Mouse (Mus musculus): Measurements from ENCODE around the gene Mlec.

Gene Mlec

DNA sequence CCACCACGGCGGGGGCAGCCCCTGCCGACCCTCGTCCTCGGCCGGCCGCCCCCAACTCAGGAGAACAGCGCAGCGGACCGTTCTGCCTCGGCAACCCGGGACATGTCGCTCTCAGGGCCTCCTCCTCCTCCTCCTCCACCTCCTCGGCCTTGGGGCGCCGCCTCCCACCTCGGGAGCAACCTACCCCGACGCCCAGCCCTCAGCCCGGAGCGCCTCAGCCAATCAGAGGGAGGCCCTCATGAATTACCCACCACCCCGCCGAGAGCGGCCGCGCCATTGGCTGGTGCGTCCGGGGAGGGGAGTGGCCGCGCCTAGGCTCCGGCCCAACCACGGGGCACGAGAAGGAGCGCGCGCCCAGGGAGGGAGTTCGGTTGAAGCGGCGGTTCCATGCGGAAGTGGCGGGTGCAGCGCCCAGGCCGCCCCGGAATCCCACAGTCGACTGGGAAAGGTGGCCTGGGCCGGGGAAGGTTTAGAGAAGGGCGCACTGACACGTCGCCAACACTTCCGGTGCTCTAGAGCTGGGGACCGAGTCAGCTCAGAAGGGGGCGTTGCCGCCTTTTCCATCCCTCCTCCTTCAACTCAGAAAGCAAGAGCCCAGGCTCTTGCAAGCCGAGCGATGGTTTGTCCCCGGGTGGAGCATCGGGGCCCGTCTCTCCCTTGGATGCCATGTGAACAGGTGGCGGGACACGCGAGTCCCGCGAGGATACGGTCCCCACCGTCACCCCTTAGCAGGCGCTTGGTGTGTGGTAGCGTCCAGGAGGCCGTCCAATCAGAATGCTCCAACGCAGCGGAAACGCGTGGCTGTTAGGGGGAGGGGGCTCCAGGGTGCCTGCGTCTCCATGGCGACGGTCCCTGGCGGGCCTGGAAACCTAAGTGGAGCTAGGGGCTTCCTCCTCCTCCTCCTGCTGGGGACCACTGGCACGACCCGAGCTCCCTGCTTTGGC lies at the start of gene Mlec:
TSS of gene Mlec (minus strand) at position 140 of the 944 bp plus-strand sequence.
- DNase-seq (ENCODE audit: low read depth, low spot score): peak; percentile 99

DNA sequence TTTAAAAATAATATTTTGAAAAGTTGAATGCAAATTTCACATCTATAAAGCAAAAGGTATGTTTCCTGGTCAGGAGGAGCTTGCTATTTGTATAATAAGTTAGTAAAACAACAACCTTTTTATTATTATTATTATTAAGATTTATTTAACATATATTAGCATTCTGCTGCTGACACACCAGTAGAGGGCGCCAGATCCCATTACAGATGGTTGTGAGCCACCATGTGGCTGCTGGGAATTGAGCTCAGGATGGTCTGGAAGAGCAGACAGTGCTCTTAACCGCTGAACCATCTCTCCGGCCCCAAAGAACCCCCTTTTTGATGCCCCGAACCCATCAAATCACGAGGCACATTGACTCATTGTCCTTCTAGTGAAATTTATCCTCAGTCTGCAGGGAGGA lies 49.3 kb upstream of the Mlec start:
- no peak for DNase-seq (ENCODE audit: low read depth, low spot score)

DNA sequence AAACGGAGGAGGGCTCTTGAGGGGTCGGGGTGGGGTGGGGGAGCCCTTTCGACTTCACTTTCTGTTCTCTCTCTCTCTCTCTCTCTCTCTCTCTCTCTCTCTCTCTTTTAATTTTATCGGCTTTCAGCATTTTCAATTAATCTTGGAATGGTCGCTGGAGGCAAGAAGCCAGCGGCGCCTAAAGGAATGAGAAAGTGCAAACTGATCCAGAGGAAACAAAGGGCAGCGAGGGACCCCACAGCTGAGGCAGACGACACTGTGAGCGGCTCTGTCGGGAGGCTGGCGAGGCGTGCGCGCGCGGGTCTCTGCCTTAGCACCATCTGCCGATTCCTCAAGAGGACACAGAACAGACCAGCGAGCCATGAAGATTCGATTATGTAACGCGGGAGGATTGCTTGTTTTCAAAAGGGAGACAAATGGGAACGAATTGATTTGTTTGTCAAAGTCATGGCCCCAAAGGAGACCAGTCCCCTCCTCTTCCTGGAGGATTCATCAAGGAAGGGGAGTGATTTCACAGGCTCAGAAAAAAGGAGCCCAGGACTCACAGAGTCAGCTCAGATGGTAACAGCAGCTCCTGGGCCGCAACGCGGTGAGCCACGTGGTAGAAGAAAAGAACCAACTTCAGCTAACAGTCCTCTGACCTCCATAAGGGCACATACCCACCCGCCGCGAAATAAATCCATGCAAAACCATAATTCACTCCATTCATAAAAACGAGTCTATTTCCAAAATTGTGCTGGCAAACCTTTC lies 46.8 kb upstream of the Mlec start:
- peak; percentile 80 for DNase-seq (ENCODE audit: low read depth, low spot score)

DNA sequence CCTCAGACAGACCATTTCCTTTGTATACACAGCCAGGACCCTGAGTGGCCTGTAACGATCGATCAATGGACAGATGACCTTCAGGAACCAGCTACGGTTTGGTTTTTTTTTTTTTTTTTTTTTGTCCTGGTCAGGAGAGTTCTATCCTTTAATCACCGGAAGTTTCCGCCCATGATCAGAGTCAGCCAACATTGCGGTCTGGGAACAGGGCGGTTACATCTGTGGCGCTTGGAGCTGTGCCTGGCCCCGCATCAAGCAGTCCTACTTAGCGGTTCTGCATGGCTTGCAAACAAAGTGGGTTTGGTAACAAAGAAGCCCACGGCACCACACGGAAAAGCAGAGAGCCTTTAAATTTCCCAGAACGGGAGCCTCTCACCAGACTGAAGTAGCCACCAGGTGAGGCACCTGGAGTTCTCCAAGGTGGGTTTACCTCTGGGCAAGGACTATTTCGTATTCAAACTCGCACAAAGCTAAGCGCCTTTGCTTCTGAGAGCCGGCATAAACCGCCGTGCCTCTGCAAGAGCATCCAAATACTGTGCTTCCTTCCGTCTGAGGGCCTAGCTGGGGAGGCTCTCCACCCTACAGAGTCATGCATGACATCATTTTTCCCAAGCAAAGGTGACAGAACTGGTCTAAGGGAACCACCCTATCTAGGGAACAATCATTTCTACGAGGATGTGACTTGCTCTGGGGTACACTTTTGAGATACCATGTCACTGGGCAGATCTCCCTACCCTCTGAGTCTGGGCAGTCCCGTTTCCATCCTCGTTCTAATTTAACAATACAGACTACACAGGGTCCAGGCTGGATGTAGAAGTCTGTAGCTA lies 46.0 kb upstream of the Mlec start:
- DNase-seq (ENCODE audit: low read depth, low spot score): no peak

DNA sequence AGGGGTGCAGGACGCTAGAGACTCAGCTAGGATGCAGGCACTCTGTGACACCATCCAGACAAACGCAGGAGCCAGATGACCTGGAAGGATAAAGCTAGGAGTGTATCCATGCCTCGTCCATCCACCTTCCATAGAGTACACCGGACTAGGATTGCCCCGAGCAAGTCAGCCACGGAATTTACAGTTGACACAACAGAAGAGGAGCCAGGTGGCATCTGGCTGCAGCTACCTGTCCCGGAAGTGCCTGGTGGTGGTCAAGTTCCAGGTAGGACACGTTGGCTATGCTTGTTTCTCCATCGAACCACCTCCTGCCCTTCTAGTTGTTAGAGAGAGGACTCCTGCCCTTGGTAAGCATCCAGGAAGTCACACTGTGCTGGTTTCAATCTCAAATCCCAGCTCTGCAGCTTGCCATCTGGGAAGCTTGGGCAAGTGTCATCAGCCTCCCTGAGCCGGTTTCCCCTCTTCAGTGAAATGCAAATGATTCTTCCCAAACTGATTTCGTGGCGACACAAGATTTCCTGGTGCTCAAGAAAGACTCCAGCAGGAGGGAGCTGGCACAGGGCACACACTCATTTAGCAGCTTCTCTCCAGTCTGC lies 36.7 kb upstream of the Mlec start:
- DNase-seq (ENCODE audit: low read depth, low spot score): no peak

DNA sequence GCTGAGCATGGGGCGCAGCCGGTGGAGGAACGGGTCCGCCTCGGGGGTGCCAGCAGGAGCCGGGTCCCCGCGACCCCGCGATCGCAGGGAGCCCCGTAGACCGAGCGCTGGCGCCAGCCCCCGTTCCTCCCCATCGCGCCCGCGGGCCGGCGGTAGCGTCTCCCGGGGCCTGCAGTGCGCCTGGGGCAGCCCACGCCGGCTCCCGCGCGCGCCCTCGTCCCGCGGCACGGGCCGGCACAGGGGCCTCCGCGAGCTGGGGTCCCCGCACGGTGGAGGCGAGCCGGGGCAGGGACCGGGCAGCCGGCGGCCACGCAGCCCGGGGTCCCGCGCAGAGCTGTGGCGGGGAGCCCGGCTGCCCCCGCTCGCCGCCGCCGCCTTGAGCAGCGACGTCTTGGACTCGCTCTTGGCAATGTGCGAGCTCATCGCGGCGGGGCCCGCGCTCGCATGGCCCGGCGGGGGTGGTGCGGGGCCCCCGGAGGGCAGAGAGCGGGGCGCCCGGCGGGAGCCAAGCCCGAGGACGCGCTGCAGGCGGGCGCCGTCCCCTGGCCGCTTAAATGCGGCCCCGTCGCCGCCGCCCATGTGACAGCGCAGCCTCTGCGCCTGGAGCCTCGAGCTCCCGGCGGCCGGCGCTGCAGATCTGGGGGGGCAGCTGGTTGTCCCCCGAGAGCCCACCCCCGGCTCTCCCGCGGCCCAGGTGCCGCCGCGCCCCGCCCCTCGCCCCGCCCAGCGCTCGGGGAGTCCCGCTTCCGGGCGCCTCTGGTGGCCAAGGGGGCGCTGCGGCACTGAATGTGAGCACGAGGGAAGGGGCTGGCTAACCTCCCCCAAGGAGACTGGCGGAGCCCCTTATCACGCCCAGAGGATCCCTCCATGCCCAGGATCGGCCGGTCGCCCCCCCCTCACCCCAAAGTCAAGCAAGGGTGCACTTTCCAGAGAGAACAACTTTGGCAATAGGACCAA lies 36.0 kb upstream of the Mlec start, which contains the start of gene Cabp1:
TSS of gene Cabp1 (minus strand) at position 713 of the 957 bp plus-strand sequence.
- DNase-seq (ENCODE audit: low read depth, low spot score): peak; percentile 67

DNA sequence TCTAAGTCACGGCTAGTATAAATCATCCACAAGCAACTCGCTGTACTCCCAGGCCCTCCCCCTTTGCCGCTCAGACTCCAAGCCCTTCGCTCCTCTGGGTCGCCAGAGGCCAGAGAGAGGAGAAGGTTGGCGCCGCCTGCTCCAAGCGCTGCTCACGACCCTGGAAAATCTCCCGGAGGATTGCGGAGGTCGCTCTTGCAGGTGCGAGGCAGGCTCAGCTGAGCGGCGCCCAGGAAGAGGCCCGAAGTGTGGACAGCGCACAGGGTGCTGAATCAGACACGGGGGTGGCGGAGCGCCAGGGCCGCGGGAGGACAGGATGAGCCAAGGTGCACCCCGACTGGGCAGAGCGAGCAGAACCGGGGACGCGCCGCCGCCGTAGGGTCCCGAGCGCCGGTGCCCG lies 35.2 kb upstream of the Mlec start:
- no peak for DNase-seq (ENCODE audit: low read depth, low spot score)

DNA sequence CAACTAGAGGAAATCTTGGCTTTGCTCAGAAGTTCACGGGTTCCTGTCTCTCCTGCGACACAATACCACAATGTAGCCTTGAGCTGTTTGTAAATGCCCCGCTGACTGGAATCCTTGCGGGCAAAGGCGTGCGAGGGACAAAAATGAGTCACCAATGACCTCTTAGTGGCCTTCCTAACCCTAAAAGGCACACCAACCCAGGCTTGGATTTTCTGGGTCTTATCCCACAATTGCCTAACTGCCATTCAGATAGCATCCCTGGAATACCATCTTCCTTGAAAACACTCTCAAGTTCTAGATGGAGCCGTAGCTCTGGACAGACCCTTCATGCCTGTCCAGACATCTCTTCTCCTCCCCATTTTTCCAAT lies 34.8 kb upstream of the Mlec start:
- DNase-seq (ENCODE audit: low read depth, low spot score): no peak

DNA sequence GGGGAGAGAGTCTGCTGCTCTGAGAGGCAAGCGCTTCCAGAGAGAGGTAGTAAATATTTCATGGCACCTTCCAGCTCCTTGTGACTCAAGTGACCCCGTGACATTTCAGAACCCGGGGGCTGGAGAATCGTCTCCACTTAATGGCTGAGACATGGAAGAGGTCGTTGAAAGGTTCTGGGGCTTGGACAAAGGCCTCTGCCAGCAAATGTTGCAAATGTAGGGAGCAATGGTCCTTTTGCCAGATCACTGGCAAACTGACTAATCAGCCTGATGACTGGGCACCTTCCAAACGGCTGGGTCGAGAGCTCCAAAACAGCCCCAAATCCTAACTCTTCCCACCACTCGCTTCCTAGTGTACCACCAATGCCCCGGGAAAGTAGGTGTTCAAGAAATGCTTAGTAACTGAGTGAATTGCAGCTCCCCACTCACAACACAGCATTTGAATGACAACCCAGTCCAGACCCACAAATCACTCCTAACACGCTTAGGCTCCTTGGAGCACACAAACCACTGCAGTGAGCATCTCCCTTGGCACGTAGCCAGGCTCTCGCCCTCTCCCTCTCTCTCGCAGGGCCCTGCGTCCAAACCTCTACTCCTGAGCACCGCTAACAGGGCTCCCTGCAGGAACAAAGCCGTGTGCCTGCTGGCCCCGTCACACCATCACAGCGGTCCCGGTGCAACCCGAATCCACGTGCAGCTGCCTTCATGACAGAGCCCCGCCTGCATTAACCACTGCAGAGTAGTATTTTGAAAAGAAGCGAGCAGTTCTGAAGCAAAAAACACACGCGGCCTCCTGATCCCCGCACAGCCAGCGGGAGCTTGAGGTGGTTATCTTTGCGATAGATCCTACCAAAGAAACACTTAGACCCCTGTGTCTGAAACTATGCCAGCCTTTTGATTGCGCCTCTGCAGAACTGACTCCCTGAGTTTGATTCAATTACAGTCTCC lies 34.2 kb upstream of the Mlec start:
- DNase-seq (ENCODE audit: low read depth, low spot score): no peak

DNA sequence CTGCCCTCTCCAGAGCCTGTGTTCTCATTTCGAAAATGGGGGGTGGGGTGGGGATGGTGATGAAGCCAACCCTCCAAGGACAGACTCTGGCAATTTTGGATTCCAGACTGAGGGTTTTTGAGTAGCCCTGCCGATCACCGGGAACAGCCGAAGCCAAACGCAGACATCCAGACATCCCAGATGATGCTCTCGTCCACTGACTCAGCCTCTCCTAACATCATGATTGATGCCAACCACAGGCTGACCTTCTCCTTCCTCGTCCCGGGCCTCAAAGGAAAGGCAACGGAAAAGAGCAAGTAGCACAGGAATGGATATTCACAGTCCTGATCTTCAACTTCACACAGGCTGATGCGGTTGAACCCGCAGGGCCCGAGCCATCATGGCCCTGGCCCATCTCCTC lies 32.1 kb upstream of the Mlec start:
- DNase-seq (ENCODE audit: low read depth, low spot score): no peak

DNA sequence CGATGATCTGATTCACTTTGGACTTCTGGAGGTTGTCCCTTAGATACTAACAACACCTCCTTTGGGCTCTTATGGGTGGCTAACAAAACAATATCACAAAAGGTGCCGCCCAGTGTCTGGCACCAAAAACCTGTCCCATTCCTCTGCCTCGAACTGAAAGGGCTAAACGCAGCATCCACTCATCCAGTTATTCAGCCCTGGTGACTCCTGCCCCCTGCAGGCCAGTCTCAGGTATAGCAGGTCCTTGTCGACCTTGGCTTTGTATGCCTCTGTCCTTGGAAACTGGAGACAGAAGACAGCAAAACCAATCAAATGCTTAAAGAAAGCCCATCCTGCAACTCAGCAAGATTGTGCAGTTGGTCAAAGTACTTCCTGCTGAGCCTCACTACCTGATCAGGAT lies 30.8 kb upstream of the Mlec start:
- peak; percentile 56 for DNase-seq (ENCODE audit: low read depth, low spot score)

DNA sequence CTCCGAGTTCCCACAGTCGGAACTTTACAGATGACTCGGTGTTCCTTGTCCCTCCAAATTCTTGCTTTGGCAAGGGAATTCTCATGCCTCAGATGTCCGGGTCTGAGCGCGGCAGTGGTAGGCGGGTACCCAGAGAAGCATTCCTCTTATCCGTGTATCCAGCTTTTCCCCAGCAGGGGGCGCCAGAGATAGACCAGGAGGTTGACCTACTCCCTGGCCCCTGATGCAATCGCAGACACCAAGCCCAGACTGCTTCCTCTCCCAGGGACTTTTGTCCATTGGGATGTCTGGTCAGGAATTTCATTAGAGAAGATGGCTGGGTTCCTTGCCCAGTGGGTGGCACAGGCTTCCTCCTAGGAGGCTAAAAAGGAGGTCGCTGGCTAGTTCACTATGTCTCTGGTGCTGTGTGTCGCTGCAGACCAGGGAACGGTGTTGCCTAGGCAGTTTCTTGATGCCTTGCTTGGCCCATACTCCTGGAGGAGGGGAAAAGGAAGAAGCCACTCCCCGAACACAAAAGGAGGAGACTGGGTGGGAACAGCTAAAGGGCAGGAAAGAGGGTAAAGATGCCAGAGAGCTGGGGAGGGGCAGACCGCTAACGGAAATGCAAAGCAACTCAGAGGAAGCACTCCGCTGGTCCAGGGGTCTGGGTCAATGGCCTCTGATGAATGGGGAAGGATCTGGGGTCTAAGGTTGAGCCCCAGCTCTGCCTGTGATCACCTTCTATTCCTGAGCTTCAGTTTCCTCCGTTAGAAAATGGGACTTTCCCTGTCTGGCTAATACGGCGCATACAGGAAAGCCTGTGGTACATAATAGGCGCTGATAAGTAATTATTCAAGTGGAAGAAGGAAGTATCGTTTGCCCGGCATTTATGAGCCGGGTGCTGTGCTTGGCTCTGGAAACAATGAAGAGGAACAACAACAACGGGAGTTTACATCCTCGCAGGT lies 29.5 kb upstream of the Mlec start:
- DNase-seq (ENCODE audit: low read depth, low spot score): peak; percentile 94

DNA sequence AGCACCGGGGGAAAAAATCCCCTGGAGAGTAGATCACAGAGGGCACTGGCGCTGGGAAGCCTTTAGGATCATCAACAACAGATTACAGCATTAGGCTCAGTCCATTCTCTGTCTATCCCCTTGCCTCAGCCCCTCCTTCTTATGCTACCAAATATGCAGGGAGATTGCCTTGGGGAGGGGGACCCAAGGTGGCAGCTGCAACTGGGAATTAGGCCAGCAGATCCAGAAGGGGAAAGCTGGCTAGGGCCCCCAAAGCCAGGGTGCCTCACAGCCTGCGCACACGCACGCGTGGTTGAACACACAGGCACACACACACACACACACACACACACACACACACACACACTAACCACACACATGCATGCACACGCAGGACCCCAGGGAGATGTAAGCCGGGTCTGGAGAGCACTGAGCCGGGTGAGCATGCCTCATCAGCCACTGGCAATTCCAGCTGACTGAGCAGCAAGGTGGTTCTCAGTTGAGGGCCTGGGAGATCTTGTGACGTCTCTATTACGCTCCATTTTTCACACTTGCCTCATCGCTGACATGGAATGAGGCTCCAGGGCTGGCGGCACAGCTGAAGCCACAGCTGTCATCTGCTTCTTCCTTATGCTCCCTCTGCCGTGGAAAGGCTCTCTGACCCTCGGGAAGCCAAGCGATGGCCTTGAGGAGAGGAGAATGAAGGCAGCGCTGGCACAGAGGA lies 28.5 kb upstream of the Mlec start:
- DNase-seq (ENCODE audit: low read depth, low spot score): peak; percentile 61

DNA sequence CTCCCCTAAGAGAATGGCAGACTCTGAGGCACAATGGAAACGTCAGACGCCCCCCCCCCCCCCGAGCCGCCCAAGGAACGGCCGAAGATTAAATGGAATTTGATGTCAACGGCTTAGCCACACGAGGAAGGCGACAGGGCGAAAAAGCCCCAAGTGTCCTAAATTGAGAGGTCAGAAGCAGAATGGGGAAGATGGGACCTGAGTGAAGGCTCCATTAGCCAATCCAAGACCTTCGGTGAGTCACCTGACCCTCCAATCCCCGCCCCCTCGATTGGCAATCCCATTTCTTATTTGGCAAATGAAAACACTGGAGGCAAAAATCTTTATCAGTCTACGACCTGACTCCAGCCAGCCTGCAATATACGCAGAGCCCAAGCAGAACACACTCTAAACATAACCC lies 26.7 kb upstream of the Mlec start:
- DNase-seq (ENCODE audit: low read depth, low spot score): peak; percentile 64

DNA sequence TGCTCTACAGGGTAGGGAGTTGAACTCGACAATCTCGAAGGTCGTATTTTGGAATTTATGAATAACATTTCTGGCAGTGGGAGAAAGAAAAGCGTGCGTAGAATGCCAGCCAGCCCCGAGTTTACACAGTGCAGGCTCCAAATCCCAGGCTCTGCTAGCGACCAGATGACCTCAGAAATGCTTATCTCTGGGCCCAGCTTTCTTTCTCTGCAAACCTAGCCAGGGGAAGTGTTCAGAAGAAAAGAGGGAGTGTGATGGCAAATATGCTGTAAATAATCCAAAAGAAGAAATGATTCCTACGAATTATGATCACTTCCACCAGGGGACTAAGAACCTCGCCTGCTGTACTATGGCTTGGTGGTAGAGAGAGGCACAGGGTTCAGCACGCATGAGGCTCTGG lies 25.5 kb upstream of the Mlec start:
- no peak for DNase-seq (ENCODE audit: low read depth, low spot score)

DNA sequence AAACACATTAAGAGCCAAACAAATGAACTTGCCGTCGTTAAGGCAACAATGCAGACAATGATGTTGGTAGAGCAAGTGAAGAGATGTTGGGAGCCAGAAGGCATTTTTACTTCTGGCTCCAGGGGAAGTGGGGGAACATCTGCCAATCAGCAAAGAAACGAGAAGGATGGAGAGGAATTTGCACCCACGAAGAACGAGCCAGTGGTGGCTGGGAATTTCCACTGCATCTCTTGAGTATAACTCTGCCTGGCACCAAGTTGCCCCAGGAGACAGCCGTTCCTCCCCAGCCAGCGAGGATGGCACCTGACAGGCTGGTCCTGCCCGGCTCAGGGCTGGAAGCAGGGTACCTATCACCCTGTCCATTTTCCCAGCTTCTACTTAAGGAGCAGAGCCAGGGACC lies 24.9 kb upstream of the Mlec start:
- DNase-seq (ENCODE audit: low read depth, low spot score): no peak

DNA sequence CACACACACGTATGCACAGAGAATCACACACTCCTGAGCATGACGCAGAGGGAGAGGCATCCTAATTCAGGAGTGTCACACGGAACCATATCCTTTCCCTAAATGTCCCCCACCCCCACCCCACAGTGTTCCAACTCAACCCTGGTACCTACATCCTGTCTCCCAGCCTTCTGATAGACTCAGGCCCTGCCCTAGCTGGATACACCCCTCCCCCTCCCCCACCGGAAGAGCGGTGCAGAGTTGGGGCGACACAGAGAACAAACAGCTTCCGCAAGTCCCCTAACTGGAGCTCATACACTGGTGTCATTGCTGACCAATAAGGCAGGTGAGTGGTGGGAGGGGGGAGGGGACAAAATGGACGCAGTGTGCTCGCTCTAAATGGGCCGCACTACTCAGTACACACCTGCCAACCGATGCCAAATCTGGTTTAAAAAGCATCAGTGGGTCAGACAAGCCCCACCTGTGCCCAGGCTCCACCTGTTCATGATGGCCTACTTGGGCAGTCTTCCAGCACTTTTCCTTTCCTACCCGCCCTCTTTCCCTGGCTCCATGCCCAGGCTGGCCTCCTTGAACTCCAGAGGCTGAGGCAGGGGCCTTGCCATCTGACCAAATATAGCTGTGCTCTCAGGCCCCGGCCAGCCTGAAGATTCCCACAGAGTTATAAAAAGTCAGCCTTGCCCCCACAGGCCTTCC lies 23.4 kb upstream of the Mlec start:
- no peak for DNase-seq (ENCODE audit: low read depth, low spot score)
